Mouse (Mus musculus): Measurements from ENCODE around the gene Gm21409. TPM values are rescaled to one million over a fixed set of nuclear protein-coding genes. Genes with fewer than 3 reads are reported as not detected.

The Gm21409 gene
- polyA plus RNA-seq (2021; fragmentation: Nextera tagmentation): not detected in 2 replicates
- long read RNA-seq, experiment 1: 0 reads
- long read RNA-seq, experiment 2: 0 reads

GRCm38 (mm10) chrY:84746385-84746784, at the start of gene Gm21409:
Gene Gm21409 (plus strand): TSS chrY:84746685.

Other genes starting within 250 kb of the Gm21409 start
- gene Gm21394, start 181.8 kb upstream of the Gm21409 start, polyA plus RNA-seq (2021; fragmentation: Nextera tagmentation): not detected in 2 replicates

Data from layer of hippocampus, adult 6 months (tissue).